Mouse (Mus musculus) urinary bladder, postnatal 36 days (tissue): ENCODE results near the gene Plekhm2.

Experiments used
- DNase-seq, 2 experiments: peaks; one replicate each; pipeline ENCODE4 v3.0.0; 2022; ENCODE audit warnings: low spot score in 2 of 2, mixed read lengths in 1 of 2

The Plekhm2 gene

DNA sequence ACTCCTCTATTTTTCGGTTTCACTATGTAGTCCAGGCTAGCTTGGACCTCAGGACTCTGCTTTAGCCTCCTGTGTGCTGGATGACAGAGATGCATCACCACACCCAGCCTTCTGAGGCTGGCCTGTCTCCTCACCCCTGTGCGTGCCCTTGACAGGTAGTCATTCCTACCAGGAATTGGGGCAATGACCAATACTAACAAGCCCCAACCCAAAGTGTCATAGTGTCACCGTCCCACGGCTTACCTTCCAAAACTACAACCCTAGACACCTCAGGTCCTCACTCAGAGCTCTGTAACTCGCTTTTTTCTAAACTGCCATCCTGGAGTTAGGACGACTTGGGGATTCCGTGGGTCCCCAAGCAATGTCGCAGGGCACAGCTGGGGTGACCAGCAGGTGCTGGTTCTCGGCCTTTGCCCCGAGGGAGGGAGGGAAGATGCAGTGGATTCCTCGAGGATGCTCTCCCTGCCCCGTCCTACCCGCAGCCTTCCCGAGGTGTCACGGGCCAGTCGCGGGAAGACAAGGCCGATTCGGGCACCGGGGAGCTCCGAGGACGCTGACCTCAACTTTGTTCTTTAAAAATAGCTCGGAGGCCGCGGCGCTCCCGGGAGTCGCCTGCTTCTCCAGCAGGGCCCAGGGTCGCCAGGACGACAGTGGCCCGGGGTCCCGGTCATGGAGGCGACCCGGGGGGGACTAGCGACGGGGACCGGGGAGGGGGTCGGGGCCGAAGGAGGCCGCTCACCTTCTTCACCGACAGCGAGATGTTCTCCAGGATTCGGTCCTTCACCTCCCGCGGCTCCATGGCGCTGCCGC, 1.4 kb downstream of the Plekhm2 start:
- DNase-seq = peak in 1 of 2 experiments; percentile 22

DNA sequence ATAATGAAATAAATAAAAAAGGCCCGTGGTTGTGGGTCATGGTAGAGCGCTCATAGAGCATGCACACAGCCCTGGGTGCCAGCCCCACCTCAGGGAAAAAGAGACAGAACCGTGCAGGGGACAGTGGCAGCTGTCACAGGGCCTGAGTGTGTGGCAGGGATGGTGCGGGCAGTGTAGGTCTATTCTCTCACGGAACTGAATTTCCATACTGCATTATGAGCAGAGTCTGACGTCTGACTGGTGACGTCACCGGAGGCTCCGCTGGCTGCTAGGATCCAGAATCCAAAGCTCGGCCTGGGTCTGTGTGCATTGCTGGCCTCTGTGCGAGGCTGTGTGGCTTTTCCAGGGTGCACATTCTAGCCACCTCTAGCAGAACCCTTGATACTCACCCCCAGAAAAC, 3.8 kb downstream of the Plekhm2 start:
- no peak for DNase-seq

DNA sequence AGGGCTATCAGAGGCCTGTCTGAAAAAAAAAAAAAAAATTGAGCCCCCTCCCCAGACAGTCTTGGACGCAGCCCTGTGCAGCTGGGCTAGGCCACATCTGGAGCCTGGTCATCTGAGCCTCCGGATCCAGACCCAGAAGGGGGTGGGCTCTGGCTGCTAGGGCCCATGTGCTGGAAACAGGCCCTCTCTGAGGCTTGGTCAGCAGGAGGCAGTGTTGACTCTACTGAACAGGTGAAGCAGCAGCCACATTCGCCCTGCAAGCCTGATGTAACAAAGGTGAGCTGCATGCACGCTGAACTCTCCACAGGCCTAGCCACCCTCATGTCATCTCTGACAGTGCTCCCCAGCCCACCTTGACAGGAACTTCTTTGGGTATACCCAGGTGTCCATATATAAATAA, 5.0 kb downstream of the Plekhm2 start:
- no peak for DNase-seq

DNA sequence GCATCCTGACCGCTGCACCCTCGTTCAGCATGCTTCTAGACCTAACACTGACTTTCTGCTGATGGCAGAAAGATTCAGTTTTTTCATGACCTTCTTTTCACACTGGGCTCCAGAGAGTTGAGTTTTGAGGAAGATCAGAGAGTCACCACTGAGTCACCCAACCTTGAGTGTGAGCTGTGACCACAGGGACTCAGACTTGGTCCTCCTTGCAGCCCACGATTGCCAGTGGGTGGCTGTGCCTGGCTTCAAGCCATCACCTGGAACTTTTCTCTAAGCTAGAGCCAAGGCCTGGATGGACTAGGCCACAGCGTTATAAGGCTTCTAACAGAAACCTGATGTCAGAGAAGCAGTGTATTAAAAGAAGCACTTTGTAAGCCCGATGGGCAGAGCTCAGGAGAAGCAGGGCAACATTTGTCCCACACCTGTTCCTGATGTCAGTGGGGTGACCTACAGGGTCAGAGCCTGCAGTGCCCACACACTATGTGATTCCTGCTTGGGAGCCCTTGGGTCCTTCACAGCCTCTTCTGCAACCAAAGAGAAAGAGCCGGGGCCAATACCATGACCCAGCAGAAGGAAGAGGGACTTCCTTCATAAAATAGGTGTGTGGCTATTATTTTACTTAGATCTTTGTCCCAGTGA, 5.7 kb downstream of the Plekhm2 start:
- no peak for DNase-seq

DNA sequence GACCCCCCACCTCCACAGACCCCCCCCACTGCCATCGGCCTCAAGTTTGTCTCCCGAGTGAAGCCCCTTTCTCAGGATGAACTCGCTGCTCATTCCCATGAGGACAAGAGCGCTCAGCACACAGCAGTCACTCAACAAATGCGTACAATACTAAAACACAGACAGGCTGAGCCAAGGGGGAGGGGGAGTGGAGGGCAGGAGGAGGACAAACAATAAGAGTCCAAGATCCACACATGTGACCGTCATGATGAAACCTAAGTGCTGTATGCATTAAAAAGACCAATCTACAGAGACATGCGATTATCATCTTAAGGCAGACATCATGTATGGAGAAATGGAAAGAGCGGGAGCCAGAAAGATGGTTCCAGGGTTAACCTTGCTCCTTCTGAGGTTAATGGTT, 7.8 kb downstream of the Plekhm2 start:
- DNase-seq = no peak

DNA sequence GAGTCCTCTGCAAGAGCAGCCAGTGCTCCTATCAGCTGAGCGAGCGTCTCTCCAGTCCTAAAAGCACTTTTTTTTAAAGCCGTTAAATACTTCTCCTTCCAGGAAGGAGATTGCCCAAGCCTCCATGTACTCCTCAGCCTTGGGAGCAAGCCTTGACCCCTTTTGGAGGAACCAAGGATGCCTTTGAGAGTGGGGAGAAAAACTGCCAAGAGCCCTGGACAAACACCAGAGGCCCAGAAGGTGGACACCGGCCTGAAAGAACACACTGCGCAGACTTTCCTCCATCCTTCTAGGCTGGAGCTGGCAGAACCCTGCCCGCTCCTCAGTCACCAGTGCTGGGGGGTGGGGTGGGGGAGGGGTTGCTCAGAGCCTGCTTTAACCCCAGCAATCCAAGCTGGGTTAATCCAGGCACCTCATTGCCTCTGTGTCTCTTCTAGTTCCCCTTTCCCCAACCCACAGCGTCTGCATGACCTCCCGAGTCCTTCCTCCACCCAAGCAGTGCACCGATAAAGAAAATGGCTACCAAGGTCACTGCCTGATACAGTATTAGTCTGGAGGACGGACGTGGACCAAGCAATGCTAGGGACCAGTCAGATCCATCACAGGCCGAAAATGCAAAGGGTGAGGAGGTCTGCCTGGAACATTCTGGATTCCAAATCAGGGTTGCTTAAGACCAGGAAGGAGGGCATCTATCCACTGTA, 8.6 kb downstream of the Plekhm2 start:
- DNase-seq = peak in 1 of 2 experiments; percentile 44

DNA sequence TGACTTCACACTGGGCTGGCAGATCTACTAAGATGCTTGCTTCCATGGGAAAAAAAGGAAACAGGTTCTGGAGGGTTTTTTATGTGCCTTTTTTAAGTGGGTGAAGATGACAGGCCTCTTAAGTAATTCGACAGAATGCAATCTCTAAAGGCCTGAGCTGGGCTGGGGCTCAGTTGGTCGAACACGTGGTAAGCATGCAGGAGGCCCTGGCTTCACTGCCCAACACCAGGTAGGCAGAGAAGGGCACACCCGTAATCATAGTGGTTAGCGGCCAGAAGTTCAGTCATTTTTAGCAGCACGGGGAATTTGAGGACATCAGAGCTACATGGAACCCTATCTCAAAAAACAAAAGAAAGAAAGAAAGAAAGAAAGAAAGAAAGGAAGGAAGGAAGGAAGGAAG, 10.2 kb downstream of the Plekhm2 start:
- no peak for DNase-seq

DNA sequence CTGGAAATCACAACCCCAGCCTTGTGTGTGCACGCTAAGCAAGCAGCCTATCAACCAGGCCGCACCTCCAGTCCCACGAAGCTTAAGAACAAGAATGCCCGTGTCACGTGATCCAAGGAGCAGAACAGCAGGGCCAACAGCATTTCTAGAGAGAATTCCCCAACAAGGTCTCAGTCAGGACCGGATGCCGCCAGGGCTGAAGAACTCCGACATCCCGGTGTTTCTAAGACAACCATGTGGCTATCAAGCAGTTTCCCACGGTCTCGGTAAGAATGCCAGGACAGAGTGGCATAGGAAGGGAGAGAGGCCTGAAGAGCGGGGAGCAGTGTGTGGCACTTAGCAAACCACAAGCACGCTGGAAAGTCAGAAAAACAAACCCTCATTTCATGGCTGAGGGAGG, 10.9 kb downstream of the Plekhm2 start:
- DNase-seq = no peak

DNA sequence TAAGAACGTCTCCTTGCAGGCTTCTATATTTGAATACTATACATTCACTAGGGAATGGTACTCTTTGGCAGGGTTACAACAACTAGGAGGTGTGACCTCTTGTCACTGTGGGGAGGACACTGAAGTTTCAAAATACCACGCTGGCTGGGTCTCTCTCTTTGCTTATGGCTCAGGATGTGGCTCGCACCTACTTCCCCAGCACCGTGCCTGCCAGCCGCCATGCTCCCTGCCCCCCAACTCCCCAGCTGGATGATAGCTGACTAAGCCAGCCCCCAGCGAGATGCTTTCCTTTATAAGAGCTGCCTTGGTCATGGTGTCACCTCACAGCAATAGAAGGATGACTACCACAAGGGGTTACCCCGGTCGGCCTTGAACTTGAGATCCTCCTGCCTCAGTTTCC, 11.7 kb downstream of the Plekhm2 start:
- no peak for DNase-seq

DNA sequence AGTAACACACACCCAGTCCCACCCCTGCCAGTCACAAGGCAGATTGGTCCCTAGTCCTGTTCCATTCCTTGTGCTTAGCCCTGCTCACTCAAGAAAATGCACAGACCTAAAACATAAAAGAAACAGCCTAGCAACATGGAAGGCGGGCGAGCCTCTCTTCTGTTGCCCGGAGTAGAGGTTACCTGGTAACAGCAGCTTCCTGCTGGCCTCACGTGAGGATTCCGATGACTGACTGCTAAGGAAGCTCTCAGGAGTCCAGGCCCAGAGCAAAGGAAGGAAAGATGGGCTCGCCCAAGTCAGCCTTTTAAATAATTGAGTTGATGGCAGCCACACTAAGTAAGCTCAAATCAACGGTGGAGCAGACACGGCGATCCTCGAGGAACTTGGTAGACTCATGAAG, 12.8 kb downstream of the Plekhm2 start:
- no peak for DNase-seq

DNA sequence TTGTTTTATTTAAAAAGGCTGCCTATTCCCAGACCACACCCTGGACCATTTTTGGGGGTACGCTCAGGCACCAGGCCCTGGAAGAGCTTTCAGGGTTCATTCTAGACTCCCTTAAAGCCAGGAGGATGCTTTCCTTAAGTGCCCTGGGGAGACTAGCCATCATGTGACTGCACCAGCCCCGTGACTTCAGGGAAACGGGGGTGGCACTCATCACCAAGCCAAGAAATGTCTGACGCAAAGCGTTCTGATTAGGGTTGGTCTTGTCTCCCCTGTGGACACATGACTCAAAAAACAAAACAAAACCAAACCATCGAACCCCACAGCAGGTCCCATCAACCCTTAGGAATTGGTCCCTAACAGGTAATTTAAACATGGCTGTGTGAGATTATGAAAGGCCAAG, 13.4 kb downstream of the Plekhm2 start:
- DNase-seq = no peak

DNA sequence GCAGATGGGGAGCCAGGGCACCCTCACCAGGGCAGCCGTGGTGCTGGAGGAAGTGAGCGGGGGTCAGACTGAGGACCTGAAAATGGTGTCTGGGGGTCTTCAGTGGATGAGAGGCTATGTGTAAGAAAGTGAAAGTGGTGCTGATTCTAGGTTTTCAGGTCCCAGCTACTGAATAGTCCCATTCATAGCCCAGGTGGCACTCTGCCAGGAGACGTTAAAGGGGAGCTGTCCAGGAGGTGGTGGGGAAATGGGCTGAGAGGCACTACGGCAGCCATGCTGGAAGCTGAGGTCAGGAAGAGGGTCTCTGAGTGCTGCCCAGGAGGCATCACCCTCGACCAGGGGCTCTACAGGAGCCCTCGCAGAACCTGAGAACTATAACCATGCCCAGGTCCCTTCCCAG, 15.5 kb downstream of the Plekhm2 start:
- DNase-seq = no peak

DNA sequence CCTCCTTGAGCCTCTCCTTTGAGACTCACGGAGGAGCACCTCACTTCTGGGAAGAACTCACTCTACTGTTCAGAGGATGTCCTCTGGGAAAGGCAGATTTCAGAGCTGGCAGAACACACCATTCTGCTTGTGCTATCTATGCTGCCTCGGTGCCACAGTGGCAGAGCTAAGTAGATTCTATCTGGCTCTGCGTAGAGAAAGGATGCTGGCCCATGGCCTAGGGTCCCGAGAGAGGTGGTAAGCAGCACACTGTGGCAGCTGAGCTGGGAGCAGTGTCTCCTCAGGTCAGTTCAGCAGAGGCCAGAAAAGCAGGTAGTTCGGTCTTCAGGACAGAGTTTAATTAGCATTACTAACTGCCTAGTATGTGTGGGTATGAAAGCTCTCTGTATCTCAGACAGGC, 16.4 kb downstream of the Plekhm2 start:
- DNase-seq = no peak

DNA sequence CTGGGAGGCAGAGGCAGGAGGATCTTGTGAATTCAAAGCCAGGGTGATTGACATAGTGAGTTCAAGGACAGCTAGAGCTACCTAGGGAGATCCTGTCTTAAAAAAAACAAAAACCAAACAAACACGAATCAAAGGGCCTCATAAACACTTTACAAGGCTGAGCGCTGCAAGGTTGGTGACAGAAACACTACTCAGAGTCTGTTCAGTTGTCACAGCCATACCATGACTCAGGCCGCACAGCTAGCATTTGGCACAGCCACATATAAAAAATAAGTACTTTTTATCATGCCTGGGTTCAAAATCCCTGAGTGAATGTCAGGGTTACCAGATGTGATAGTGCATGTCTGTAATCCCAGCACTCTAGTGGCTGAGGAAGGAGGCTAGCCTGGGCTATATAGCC, 17.5 kb downstream of the Plekhm2 start:
- no peak for DNase-seq

DNA sequence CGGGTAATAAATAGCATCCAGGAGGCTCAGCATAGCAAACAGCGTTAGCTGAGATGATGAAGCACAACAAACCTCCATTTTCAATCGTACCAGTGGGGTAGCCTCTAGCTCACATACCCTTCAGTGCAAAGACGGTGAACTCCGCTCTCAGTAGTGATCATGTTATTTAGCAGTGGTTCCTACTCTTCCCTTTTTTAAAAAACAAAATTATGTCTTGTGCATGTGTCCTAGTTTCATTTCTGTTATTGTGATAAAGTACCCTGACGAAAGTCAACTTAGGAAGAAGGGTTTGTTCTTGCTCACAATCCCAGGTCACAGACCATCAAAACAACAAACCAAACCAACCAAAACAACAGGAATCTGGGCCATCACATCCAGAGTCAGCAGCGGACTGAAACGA, 18.7 kb downstream of the Plekhm2 start:
- no peak for DNase-seq

DNA sequence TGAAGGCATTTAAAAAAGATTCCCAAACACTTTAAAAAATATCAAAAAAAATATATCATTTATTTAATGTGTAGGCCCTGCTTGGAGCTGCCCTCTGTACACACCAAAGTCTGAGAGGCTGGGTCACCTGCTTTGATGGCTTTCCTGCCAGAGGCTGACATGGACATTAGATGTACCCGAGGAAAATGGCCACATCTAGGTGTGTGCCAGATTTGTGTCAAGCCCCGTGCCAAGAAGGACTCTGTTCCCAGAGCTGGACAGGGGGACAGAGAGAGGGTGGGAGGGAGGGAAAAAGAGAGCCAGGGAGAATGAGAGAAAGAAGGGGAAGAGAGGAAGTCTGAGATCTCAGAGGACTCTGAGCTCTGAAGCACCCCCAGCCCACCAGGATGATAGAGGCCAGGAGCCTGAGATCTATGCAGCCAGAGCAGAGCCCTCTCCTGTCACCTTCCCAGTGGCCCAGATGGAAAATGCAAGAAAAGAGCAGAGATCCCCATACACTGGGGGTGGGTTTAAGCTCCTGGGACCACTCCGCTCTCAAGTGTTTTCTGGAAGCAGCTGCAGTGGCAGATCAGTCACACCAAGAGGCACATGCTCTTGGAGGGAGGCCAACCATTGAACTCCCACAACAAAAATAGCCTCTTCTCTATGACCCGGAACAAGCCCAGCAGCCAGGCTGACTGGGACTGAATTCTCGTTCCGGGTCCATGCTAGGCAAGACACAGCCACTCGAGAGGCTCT, 21.4 kb downstream of the Plekhm2 start:
- peak in 1 of 2 experiments; percentile 51 for DNase-seq

DNA sequence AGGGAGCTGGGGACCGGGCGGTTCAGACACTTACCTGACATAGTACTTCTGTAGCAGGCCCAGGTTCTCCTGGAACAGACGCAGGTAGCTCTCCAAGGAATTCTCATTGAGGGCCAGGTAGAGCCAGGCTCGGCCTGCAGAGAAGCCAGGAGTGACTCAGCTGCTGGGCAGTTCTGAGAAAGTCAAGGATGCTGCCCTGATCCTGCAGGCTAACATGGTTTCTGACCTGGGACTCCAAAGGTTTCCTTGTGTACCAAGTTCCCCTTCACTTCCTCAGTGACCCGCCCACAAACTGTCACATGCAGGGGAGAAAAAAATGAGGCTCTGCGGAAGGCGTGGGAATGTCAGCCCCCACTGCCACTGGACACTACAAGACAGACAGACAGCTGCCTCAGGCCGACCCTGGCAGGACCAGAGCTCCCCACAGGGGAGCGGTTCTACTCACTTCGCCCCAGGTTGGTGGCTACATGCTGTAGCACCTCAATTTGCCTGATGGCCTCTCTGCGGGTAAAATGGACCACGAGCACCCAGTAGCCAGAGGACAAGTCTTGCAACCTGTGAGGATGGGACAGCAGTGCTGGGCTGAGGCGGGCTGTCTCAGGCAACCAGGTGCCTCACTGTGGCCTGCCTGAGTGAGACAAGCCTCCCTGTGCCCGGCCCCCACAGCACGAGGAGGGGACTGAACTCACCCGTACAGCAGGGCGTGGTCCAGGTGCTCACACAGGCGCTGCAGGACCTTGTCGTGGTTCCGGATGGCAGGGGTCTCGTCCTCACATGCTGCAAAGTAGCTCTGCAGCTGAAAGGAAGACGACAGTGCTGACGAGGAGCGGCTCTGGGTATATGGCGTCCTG, 22.5 kb downstream of the Plekhm2 start:
- DNase-seq = no peak

DNA sequence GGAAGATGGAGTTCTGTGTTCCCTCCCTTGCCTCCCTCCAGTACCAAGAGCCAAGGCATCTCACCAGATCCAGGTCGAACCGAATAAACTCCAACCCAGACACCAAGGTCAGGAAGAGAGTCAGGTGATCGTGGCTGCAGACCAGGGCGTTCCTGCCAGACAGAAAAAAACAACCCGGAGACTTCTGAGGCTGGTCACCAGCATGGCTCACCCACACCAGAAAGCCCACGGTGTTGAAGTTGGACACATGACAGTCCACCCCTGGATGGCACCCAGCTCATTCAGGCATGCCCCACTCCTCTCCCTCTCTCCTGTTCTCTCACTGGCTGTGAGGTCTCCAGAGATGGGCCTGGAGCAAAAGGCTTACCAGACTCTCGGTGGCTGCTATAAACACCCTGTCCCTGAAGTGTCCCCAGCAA, 23.3 kb downstream of the Plekhm2 start:
- no peak for DNase-seq

DNA sequence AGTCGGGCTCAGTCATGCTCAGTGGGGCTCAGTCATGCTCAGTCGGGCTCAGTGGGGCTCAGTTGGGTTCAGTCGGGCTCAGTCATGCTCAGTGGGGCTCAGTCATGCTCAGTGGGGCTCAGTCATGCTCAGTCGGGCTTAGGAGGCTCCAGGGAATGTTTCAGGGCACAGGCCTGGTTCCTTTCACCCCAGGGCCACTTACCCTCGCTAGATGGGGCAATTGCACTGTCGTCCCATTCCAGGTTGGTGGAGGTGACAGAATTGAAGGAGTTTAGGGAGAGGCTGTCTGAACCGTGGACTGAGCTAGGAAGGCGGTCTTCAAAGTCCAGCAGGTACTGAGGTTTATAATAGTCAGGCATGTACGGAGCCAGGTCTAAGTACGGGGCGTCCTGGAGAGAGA, 25.2 kb downstream of the Plekhm2 start:
- no peak for DNase-seq

DNA sequence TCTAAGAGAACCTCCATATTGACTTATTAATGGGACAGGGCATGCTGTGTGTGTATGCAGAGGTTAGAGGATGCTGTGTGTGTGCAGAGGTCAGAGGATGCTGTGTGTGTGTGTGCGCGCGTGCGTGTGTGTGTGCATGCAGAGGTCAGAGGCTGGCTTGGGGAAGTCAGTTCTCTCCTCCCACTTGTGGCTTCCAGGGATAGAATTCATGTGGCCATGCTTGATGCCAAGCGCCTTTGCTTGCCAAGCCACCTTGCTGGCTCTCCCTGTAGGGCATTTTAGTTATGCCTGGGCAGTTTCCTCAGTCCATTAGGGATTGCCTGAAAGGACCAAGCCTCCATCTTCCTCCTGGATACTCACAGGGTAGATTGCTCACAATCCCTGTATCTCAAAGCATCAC, 28.0 kb downstream of the Plekhm2 start:
- no peak for DNase-seq

DNA sequence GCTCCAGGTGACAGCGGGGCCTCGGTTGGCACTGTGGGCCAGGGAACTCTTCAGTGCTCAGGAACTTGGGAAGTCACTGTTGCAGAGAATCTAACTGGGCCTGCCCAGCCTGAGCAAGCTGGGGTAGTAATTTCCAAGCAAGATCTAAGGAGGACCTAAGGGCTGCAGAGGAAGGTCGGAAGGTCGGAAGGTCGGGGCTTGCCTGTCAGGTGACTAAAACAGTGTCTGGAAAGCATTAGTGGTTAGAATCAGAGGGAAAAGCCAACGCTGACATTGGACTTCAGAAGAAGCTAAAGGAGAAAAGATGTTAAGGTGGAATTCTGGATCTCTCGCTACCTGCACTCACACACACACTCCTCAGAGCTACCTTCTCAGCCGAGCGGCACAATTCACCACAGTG, 28.7 kb downstream of the Plekhm2 start:
- no peak for DNase-seq
